Mouse (Mus musculus): ENCODE results near the gene Tmem178b.

DNA sequence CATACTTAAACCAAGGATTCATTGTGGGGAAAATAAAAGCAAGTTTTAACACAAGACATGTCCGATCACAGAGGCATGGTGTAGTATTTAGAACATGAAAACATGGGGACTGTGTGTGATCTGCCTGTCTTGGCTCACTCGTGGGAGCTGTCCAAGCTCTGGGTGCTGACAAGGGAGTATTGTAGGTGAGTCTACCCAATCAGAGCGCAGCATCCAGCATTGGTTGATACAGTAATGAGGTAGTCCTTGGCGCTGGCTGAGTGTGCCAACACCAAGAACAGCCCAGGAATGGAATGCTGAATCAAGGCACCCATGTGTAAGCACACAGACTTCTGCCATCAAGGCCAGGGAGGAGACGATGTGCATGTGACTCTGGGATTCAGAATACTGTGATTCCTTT is 138.5 kb downstream of the Tmem178b start:
- TF ChIP-seq CTCF (IDR thresholded peaks at IDR 0.05; ENCODE audit: extremely low read depth, insufficient read length, insufficient replicate concordance, low read depth, low read length) (no peak), POLR2A (IDR thresholded peaks at IDR 0.05; ENCODE audit: low read depth, low read length) (no peak)

All from small intestine, adult 2 months (tissue).